Mouse (Mus musculus) thymus, adult 2 months (tissue): Measurements from ENCODE around the gene Ccnyl1.

Experiments
- CTCF ChIP-seq: fragments of 200-500 bp; IDR thresholded peaks from 2 replicates; pipeline ENCODE4 v1.5.1; 2012; ENCODE audit warnings: mild to moderate bottlenecking, control low read depth, low read length, moderate library complexity, borderline replicate concordance; ENCODE audit not compliant: control insufficient read depth, poor library complexity, insufficient read depth; ENCODE audit errors: extremely low read depth
- POLR2A ChIP-seq: fragments of 200-500 bp; IDR thresholded peaks from 2 replicates; pipeline ENCODE4 v1.6.1; 2012; ENCODE audit warnings: mild to moderate bottlenecking, low read length, control low read depth, moderate library complexity; ENCODE audit not compliant: control insufficient read depth, poor library complexity, insufficient read depth; ENCODE audit errors: extremely low read depth

DNA sequence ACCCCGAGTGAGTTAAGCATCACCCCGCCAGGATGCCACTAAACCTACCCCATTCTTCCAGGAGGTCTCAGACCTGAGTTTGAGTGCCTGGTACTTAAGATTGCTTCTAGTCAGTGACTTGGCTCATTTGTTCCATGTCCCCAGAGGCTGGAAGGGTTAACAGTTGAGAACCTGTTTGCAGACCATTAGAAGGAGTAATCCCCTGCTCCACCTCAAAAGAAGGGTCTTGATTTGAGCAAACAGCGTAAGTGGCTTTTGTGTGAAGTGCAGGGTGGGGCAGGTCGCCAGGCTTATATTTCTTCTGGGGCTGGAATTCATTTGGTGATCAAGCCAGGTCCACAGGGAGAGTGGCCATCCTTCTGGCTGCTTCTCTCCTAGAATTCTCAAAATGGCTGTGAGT is 83.0 kb downstream of the Ccnyl1 start:
- no peak for TF ChIP-seq CTCF
- no peak for TF ChIP-seq POLR2A
